Mouse (Mus musculus): ENCODE measurements around the gene Xrcc5. TPM values are rescaled to one million over a fixed set of nuclear protein-coding genes. Genes with fewer than 3 reads are reported as not detected.

Gene Xrcc5
- polyA plus RNA-seq, 1 experiment, result 87.5 TPM

DNA sequence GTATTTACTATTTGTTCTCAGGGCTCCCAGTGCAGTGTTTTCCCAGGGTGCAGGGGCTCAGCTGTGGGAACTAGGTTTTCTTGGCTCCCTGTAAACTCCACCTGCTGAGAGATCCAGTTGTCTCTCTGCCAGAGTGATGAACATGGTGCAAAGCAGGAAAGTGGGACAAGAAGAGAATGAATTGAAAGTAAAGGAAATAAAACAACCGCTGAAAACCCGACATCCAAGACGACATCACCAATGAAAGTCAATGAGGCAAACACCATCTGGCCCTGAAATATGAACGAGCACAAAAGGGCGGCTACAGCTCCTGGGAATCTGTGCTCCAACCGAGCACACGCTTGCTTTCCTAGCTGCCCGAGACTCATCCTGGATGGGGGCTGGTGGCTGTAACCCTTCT, 106.9 kb downstream of the Xrcc5 start:
- Histone ChIP-seq H3K9ac (ENCODE audit: low read depth, poor library complexity, severe bottlenecking) (no peak overlapping the region), H3K9me3 (replicated peaks; ENCODE audit: control insufficient read depth, insufficient read depth, low read length, poor library complexity, severe bottlenecking) (no peaks in the 10 kb centered on the region), H3K4me1 (ENCODE audit: control insufficient read depth, insufficient read depth, low read length) (no peaks in the 10 kb centered on the region), H3K4me3 (ENCODE audit: low read depth, low read length) (no peak overlapping the region), H3K27me3 (ENCODE audit: control insufficient read depth, insufficient read depth, low read length, poor library complexity, severe bottlenecking) (no peaks in the 10 kb centered on the region), H3K27ac (ENCODE audit: insufficient read depth, low read length) (no peak overlapping the region), H3K36me3 (ENCODE audit: control insufficient read depth, insufficient read depth, low read length, poor library complexity, severe bottlenecking) (no peaks in the 10 kb centered on the region)
- TF ChIP-seq POLR2A (IDR thresholded peaks at IDR 0.05; ENCODE audit: insufficient read depth, low read length) (no peak), EP300 (IDR thresholded peaks at IDR 0.05; ENCODE audit: insufficient read depth, low read depth, low read length) (no peak), CTCF (IDR thresholded peaks at IDR 0.05; ENCODE audit: low read depth, low read length) (no peak)

DNA sequence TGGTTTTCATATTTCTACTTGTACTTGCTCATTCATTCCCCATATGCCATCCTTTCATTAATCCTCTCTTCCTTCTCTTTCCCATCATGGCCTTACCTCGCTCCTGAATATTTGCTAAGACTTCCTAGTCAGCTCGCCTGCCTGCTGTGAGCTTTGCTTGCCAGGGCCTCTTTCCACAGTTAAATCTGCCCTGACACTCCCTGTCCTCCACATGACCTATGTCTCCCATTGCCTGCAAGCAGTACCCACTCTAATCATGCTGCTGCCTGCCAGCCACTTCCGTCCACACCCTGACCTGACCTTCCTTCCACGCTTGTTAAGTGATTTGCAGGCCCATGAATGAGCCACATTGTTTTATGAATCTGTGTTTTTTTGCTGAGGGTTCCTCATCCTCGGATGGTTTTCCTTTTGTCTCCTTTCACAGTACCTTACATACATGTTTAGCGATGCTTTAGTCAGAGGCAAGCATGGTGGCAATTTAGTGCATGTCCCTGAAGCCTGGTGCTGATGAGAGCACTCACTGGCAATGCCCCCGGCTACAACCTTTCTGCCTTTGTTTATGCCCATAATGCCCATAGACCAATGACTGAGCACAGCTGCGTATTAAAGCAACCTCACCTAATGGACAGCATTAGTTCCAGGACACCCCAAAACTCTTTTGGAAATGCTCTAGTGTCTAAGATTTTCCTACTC, 107.5 kb downstream of the Xrcc5 start:
- TF ChIP-seq CTCF (IDR thresholded peaks at IDR 0.05; ENCODE audit: low read depth, low read length) (no peak), EP300 (IDR thresholded peaks at IDR 0.05; ENCODE audit: insufficient read depth, low read depth, low read length) (no peak), POLR2A (IDR thresholded peaks at IDR 0.05; ENCODE audit: insufficient read depth, low read length) (no peak)
- no peak overlapping the region for H3K9ac ChIP-seq (ENCODE audit: low read depth, poor library complexity, severe bottlenecking)
- H3K4me3 ChIP-seq (ENCODE audit: low read depth, low read length), result no peak overlapping the region
- H3K9me3 ChIP-seq (replicated peaks; ENCODE audit: control insufficient read depth, insufficient read depth, low read length, poor library complexity, severe bottlenecking), result no peaks in the 10 kb centered on the region
- no peak overlapping the region for H3K27ac ChIP-seq (ENCODE audit: insufficient read depth, low read length)
- no peaks in the 10 kb centered on the region for H3K4me1 ChIP-seq (ENCODE audit: control insufficient read depth, insufficient read depth, low read length)
- H3K27me3 ChIP-seq (ENCODE audit: control insufficient read depth, insufficient read depth, low read length, poor library complexity, severe bottlenecking), result no peaks in the 10 kb centered on the region
- H3K36me3 ChIP-seq (ENCODE audit: control insufficient read depth, insufficient read depth, low read length, poor library complexity, severe bottlenecking), result no peaks in the 10 kb centered on the region

DNA sequence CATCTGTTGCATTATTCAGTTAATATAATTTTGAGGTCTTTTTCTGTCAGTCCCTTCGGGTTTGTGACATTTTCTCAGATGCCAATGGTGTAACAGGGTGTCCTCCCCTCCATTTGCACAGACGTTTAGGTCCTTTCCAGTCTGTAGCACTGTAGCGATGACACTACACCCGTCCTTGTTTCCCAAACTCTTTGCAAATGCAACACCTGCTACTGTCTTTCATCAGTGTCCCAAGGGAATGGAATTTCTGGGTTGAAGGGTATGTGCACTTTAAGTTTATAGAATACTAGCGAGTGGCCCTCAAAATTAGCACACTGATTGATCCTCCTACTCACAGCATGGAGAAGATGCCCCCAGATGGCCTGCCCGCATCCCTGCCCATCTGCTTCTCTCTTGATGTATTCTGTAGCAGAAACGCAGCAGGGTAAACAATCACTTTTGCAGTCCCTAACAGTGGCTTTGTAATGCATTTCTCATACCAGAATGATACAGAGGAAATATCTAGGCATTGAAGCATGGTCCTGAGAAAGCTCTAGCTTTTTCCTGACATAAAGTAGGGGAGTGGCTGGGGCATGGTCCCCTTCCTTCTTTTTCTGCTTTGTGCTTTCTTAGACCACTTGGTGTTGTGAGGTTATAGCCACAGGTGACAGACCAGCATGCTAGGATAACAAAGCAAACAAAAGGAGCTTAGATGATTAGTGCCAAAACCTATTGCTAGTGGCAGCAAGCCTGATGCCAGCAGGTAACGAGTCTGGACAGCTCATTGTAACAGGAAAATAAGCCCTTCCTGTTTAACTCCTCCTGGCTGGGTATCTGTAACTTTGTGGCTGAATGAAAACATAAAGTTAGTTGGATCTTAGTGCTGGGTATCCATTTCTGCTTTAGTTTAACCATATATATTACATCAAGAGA, 111.8 kb downstream of the Xrcc5 start:
- Histone ChIP-seq H3K4me3 (ENCODE audit: low read depth, low read length) (no peak overlapping the region), H3K36me3 (ENCODE audit: control insufficient read depth, insufficient read depth, low read length, poor library complexity, severe bottlenecking) (no peaks in the 10 kb centered on the region), H3K9me3 (replicated peaks; ENCODE audit: control insufficient read depth, insufficient read depth, low read length, poor library complexity, severe bottlenecking) (no peaks in the 10 kb centered on the region), H3K27ac (ENCODE audit: insufficient read depth, low read length) (no peak overlapping the region), H3K9ac (ENCODE audit: low read depth, poor library complexity, severe bottlenecking) (no peak overlapping the region), H3K4me1 (ENCODE audit: control insufficient read depth, insufficient read depth, low read length) (no peaks in the 10 kb centered on the region), H3K27me3 (ENCODE audit: control insufficient read depth, insufficient read depth, low read length, poor library complexity, severe bottlenecking) (no peaks in the 10 kb centered on the region)
- no peak for TF ChIP-seq EP300 (IDR thresholded peaks at IDR 0.05; ENCODE audit: insufficient read depth, low read depth, low read length)
- no peak for TF ChIP-seq CTCF (IDR thresholded peaks at IDR 0.05; ENCODE audit: low read depth, low read length)
- no peak for TF ChIP-seq POLR2A (IDR thresholded peaks at IDR 0.05; ENCODE audit: insufficient read depth, low read length)

DNA sequence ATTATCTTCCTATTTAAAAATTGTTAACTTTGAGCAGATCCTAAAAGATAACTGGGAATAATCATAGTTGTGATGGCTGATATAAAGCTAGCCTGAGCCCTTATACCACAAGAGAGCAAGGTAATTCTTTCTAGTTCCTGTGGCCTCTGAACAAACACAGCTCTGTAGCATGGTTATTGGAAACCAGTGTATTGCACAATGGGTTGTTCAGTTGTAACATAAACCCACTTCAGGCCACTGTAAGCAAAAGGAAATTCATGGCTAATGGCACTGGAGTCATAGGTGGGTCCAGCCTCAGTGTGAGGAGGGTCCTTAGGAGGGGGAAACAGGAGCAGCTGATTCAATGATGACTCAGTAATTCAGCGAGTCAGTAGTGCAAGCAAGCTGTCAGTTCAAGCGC, 113.0 kb downstream of the Xrcc5 start:
- H3K9ac ChIP-seq (ENCODE audit: low read depth, poor library complexity, severe bottlenecking), result no peak overlapping the region
- no peak overlapping the region for H3K27ac ChIP-seq (ENCODE audit: insufficient read depth, low read length)
- no peaks in the 10 kb centered on the region for H3K4me1 ChIP-seq (ENCODE audit: control insufficient read depth, insufficient read depth, low read length)
- H3K9me3 ChIP-seq (replicated peaks; ENCODE audit: control insufficient read depth, insufficient read depth, low read length, poor library complexity, severe bottlenecking), result no peaks in the 10 kb centered on the region
- no peak overlapping the region for H3K4me3 ChIP-seq (ENCODE audit: low read depth, low read length)
- no peaks in the 10 kb centered on the region for H3K36me3 ChIP-seq (ENCODE audit: control insufficient read depth, insufficient read depth, low read length, poor library complexity, severe bottlenecking)
- H3K27me3 ChIP-seq (ENCODE audit: control insufficient read depth, insufficient read depth, low read length, poor library complexity, severe bottlenecking), result no peaks in the 10 kb centered on the region
- TF ChIP-seq EP300 (IDR thresholded peaks at IDR 0.05; ENCODE audit: insufficient read depth, low read depth, low read length) (no peak), POLR2A (IDR thresholded peaks at IDR 0.05; ENCODE audit: insufficient read depth, low read length) (no peak), CTCF (IDR thresholded peaks at IDR 0.05; ENCODE audit: low read depth, low read length) (no peak)

DNA sequence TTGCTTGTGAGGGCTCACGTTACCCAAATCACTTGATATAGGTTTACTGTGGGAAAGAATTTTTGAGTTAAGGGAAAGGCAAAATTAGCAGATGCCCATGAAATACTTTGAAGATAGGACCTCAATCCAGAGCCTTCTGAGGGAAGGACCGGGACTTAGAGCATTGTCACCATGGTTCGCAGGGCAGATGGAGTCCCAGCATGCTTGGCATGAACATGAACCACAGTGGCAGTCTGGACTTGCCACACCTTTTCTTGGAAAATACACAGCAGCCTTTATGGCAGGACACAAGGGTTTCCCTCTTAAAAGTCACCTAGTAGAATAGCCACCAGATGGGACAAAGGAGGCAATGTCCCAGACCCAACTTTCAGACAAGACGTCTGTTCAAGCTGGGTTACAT, 114.9 kb downstream of the Xrcc5 start:
- H3K27ac ChIP-seq (ENCODE audit: insufficient read depth, low read length), result no peak overlapping the region
- no peak for TF ChIP-seq POLR2A (IDR thresholded peaks at IDR 0.05; ENCODE audit: insufficient read depth, low read length)
- no peak for TF ChIP-seq CTCF (IDR thresholded peaks at IDR 0.05; ENCODE audit: low read depth, low read length)
- TF ChIP-seq EP300 (IDR thresholded peaks at IDR 0.05; ENCODE audit: insufficient read depth, low read depth, low read length), result no peak
- H3K4me1 ChIP-seq (ENCODE audit: control insufficient read depth, insufficient read depth, low read length), result no peaks in the 10 kb centered on the region
- no peak overlapping the region for H3K4me3 ChIP-seq (ENCODE audit: low read depth, low read length)
- H3K9ac ChIP-seq (ENCODE audit: low read depth, poor library complexity, severe bottlenecking), result no peak overlapping the region
- H3K36me3 ChIP-seq (ENCODE audit: control insufficient read depth, insufficient read depth, low read length, poor library complexity, severe bottlenecking), result no peaks in the 10 kb centered on the region
- no peaks in the 10 kb centered on the region for H3K27me3 ChIP-seq (ENCODE audit: control insufficient read depth, insufficient read depth, low read length, poor library complexity, severe bottlenecking)
- H3K9me3 ChIP-seq (replicated peaks; ENCODE audit: control insufficient read depth, insufficient read depth, low read length, poor library complexity, severe bottlenecking), result no peaks in the 10 kb centered on the region

DNA sequence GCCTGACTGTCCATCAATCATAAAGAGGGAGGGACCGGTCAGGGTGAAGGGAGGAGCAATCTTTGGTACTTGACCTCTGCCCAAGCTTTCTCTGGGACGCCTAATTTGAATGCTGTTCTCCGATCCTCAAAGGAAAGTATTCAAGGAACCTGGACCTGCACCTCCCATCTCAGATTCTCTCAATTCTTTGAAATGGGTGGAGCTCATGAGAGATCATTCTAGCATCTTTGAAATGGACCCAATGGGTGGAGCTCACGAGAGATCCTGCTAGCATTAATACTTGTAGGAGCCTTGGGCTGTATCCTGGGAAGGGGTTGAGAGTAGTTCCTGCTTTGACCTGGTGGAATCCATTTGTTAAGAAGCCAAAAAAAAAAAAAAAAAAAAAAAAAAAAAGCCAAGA, 119.2 kb downstream of the Xrcc5 start:
- no peak overlapping the region for H3K9ac ChIP-seq (ENCODE audit: low read depth, poor library complexity, severe bottlenecking)
- no peak overlapping the region for H3K4me3 ChIP-seq (ENCODE audit: low read depth, low read length)
- H3K9me3 ChIP-seq (replicated peaks; ENCODE audit: control insufficient read depth, insufficient read depth, low read length, poor library complexity, severe bottlenecking), result no peaks in the 10 kb centered on the region
- H3K36me3 ChIP-seq (ENCODE audit: control insufficient read depth, insufficient read depth, low read length, poor library complexity, severe bottlenecking), result no peaks in the 10 kb centered on the region
- H3K4me1 ChIP-seq (ENCODE audit: control insufficient read depth, insufficient read depth, low read length), result no peaks in the 10 kb centered on the region
- no peak for TF ChIP-seq POLR2A (IDR thresholded peaks at IDR 0.05; ENCODE audit: insufficient read depth, low read length)
- TF ChIP-seq EP300 (IDR thresholded peaks at IDR 0.05; ENCODE audit: insufficient read depth, low read depth, low read length), result no peak
- no peak for TF ChIP-seq CTCF (IDR thresholded peaks at IDR 0.05; ENCODE audit: low read depth, low read length)
- H3K27ac ChIP-seq (ENCODE audit: insufficient read depth, low read length), result no peak overlapping the region
- H3K27me3 ChIP-seq (ENCODE audit: control insufficient read depth, insufficient read depth, low read length, poor library complexity, severe bottlenecking), result no peaks in the 10 kb centered on the region
